Mouse (Mus musculus): Measurements from ENCODE around the gene Olfr612. TPM values are rescaled to one million over a fixed set of nuclear protein-coding genes. Genes with fewer than 3 reads are reported as not detected.

Olfr612 gene
- polyA plus RNA-seq (2017; shearing (Covaris generic)): not detected

DNA sequence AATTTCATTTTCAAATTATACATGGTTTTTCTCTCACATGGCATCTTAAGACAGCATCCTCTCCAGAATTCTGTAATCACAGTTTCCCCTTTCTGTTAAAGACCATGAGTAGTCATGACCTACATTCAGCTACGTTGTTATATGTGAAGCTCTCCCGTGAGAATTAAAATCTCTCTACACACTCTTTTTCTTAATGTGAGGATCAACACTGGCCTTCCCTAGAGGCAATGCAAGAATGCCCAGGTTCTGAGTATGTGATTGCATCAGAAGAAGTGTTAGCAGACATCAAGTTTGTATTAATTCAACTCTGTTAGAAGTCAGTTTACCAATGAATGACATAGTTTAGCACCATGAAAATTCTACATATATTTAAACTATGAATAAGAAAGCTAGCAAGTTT lies at the start of gene Olfr612:
Gene Olfr612 (minus strand): TSS at position 101 of the 400 bp plus-strand sequence.

GRCm38 (mm10) chr7:103589803-103590202 lies 47.3 kb upstream of the Olfr612 start, which contains the start of gene Olfr618:
Gene Olfr618 (plus strand): TSS chr7:103590103.

GRCm38 (mm10) chr7:103572761-103573160 lies 30.2 kb upstream of the Olfr612 start, which contains the start of gene Olfr617:
Gene Olfr617 (plus strand): TSS chr7:103573061.

DNA sequence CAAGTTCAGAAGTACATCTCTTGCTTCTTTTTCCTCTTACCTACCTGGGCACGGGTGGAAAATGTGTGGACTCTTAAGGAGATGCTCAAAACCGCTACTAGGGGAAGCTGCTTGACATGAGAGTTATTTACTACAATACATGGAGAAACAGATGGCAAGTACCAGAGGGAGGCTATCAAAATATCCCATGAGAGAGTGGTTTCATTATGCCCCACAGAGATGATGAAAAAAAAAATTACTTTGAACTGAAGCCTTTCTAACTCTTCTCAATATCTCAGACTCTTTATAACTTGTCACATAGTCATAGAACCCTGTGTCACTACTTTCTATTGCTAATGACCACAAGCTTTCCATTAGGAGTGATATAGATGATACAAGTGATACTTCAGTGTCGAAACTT lies 26.5 kb upstream of the Olfr612 start, which contains the start of gene Olfr616:
Gene Olfr616 (minus strand): TSS at position 101 of the 400 bp plus-strand sequence.

DNA sequence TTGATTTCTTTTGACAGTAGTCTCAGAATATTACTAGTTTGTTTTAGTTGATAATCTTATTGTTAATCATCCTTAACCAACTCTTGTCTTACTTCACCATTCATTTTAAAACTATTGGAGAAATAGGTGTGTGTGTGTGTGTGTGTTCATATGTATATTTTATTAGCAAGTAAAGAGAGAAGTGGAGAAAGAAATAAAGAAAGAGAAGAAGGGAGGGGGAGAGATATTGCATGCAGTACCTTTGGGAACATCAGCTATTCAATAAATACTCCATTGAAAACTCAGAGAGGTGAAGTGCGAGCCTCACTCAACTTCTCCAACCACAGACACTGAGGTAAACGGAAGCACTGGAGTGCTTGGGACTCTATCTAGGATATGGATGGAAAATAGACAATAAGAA lies 13.3 kb upstream of the Olfr612 start, which contains the start of gene Olfr615:
Gene Olfr615 (plus strand): TSS at position 301 of the 400 bp plus-strand sequence.

DNA sequence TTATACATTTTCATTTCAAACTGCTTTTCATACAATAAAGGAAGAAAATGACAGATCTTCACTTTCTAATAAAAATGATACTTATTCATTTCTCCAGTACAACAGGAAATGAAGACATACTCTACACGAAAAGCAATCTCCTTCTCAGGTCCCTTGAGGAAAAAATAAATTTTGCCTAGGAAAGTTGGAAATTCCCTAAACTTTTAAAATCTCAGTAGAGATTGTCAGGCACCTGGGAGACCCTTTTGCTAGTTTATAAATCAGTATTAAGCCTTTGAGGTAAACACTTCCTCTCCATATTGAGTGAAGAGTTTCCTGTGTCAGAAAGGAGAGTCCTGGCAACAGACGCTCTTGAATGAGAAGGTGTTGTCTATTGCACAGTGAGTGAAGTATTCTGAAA lies 5.3 kb upstream of the Olfr612 start, which contains the start of gene Olfr613:
Gene Olfr613 (plus strand): TSS at position 301 of the 400 bp plus-strand sequence.

GRCm38 (mm10) chr7:103520746-103521145 lies 21.8 kb downstream of the Olfr612 start, which contains the start of gene Olfr611:
Gene Olfr611 (minus strand): TSS chr7:103520846.

DNA sequence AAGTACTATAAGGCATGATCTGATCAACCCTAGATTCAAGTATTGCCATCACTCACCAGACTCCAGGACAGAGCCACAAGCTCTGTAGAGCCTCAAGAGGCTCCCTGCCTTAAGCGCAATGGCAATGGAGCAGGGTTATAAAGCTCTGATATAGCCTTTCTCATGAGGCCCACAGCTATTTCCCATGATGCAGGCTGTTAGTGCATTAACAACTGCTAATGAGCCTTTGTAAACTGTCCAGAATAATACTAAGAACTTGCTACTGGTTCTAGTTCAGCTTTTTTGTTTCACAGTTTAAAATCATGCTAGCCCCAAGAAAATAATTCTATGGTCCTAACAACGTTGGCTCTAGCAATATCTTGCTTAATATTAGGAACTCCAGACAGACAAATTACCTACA lies 30.5 kb downstream of the Olfr612 start, which contains the start of gene Olfr610:
Gene Olfr610 (minus strand): TSS at position 101 of the 400 bp plus-strand sequence.

GRCm38 (mm10) chr7:103497962-103498361 lies 44.6 kb downstream of the Olfr612 start, which contains the start of gene Olfr609:
Gene Olfr609 (minus strand): TSS chr7:103498062.

Other genes starting within 250 kb of the Olfr612 start
- gene Olfr596, start 237.1 kb downstream of the Olfr612 start, polyA plus RNA-seq (2017; shearing (Covaris generic)): not detected
- not detected for gene Olfr597, start 226.4 kb downstream of the Olfr612 start, polyA plus RNA-seq (2017; shearing (Covaris generic))
- gene Olfr598, start 219.1 kb downstream of the Olfr612 start, polyA plus RNA-seq (2017; shearing (Covaris generic)): not detected
- gene Olfr599, start 206.8 kb downstream of the Olfr612 start, polyA plus RNA-seq (2017; shearing (Covaris generic)): not detected
- gene Olfr600, start 193.0 kb downstream of the Olfr612 start, polyA plus RNA-seq (2017; shearing (Covaris generic)): not detected
- not detected for gene Olfr601, start 180.1 kb downstream of the Olfr612 start, polyA plus RNA-seq (2017; shearing (Covaris generic))
- not detected for gene Olfr603, start 156.5 kb downstream of the Olfr612 start, polyA plus RNA-seq (2017; shearing (Covaris generic))
- not detected for gene Usp17lc, start 127.6 kb downstream of the Olfr612 start, polyA plus RNA-seq (2017; shearing (Covaris generic))
- not detected for gene Olfr605, start 97.3 kb downstream of the Olfr612 start, polyA plus RNA-seq (2017; shearing (Covaris generic))
- gene Olfr606, start 93.7 kb downstream of the Olfr612 start, polyA plus RNA-seq (2017; shearing (Covaris generic)): not detected
- 0.11 TPM for gene Olfr607, start 78.6 kb downstream of the Olfr612 start, polyA plus RNA-seq (2017; shearing (Covaris generic))
- gene Olfr608, start 72.8 kb downstream of the Olfr612 start, polyA plus RNA-seq (2017; shearing (Covaris generic)): not detected
- gene Olfr609, start 44.7 kb downstream of the Olfr612 start, polyA plus RNA-seq (2017; shearing (Covaris generic)): not detected
- not detected for gene Olfr610, start 30.6 kb downstream of the Olfr612 start, polyA plus RNA-seq (2017; shearing (Covaris generic))
- gene Olfr611, start 21.9 kb downstream of the Olfr612 start, polyA plus RNA-seq (2017; shearing (Covaris generic)): not detected
- gene Olfr613, start 5.4 kb upstream of the Olfr612 start, polyA plus RNA-seq (2017; shearing (Covaris generic)): not detected
- gene Olfr615, start 13.4 kb upstream of the Olfr612 start, polyA plus RNA-seq (2017; shearing (Covaris generic)): not detected
- not detected for gene Olfr616, start 26.4 kb upstream of the Olfr612 start, polyA plus RNA-seq (2017; shearing (Covaris generic))
- not detected for gene Olfr617, start 30.3 kb upstream of the Olfr612 start, polyA plus RNA-seq (2017; shearing (Covaris generic))
- not detected for gene Olfr618, start 47.4 kb upstream of the Olfr612 start, polyA plus RNA-seq (2017; shearing (Covaris generic))
- not detected for gene Olfr619, start 57.9 kb upstream of the Olfr612 start, polyA plus RNA-seq (2017; shearing (Covaris generic))
- 0.12 TPM for gene Olfr620, start 69.8 kb upstream of the Olfr612 start, polyA plus RNA-seq (2017; shearing (Covaris generic))
- gene Olfr622, start 100.0 kb upstream of the Olfr612 start, polyA plus RNA-seq (2017; shearing (Covaris generic)): not detected
- gene Olfr623, start 121.0 kb upstream of the Olfr612 start, polyA plus RNA-seq (2017; shearing (Covaris generic)): not detected
- gene Olfr624, start 128.5 kb upstream of the Olfr612 start, polyA plus RNA-seq (2017; shearing (Covaris generic)): not detected
- gene Olfr625-ps1, start 140.0 kb upstream of the Olfr612 start, polyA plus RNA-seq (2017; shearing (Covaris generic)): not detected
- gene Olfr243, start 172.0 kb upstream of the Olfr612 start, polyA plus RNA-seq (2017; shearing (Covaris generic)): not detected
- not detected for gene Olfr628, start 187.7 kb upstream of the Olfr612 start, polyA plus RNA-seq (2017; shearing (Covaris generic))
- gene Olfr629, start 202.2 kb upstream of the Olfr612 start, polyA plus RNA-seq (2017; shearing (Covaris generic)): not detected
- not detected for gene Olfr630, start 214.6 kb upstream of the Olfr612 start, polyA plus RNA-seq (2017; shearing (Covaris generic))
- not detected for gene Olfr69, start 228.9 kb upstream of the Olfr612 start, polyA plus RNA-seq (2017; shearing (Covaris generic))
- 0.09 TPM for gene Olfr68, start 237.0 kb upstream of the Olfr612 start, polyA plus RNA-seq (2017; shearing (Covaris generic))
- gene Olfr67, start 249.1 kb upstream of the Olfr612 start, polyA plus RNA-seq (2017; shearing (Covaris generic)): not detected